Mouse (Mus musculus): ENCODE results near the gene Fhl2.

The Fhl2 gene

GRCm38 (mm10) chr1:43196661-43197241, at the start of gene Fhl2:
Gene Fhl2 (minus strand): TSS chr1:43196984.
- DNase-seq, result no peak

GRCm38 (mm10) chr1:43245014-43245413, 48.2 kb upstream of the Fhl2 start:
- DNase-seq, result no peak

GRCm38 (mm10) chr1:43241208-43241607, 44.4 kb upstream of the Fhl2 start:
- no peak for DNase-seq

- DNase-seq, result no peak
These were observed 43.1 kb upstream of the Fhl2 start for GRCm38 (mm10) chr1:43239796-43240313.

GRCm38 (mm10) chr1:43238471-43238870, 41.7 kb upstream of the Fhl2 start:
- no peak for DNase-seq

GRCm38 (mm10) chr1:43237360-43238235, 40.8 kb upstream of the Fhl2 start:
- DNase-seq, result no peak

- no peak for DNase-seq
These were observed 28.9 kb upstream of the Fhl2 start for GRCm38 (mm10) chr1:43225531-43226151.

- no peak for DNase-seq
These were observed 28.2 kb upstream of the Fhl2 start for GRCm38 (mm10) chr1:43224943-43225342.

- no peak for DNase-seq
These were observed 27.4 kb upstream of the Fhl2 start for GRCm38 (mm10) chr1:43224171-43224570.

- DNase-seq, result no peak
These were observed 26.3 kb upstream of the Fhl2 start for GRCm38 (mm10) chr1:43223097-43223496.

- DNase-seq, result no peak
These were observed 21.4 kb upstream of the Fhl2 start for GRCm38 (mm10) chr1:43218016-43218680.

- DNase-seq, result no peak
These were observed 18.8 kb upstream of the Fhl2 start for GRCm38 (mm10) chr1:43215601-43216000.

- DNase-seq, result no peak
These were observed 14.5 kb upstream of the Fhl2 start for GRCm38 (mm10) chr1:43211274-43211673.

- DNase-seq, result peak; percentile 34
These were observed 13.5 kb upstream of the Fhl2 start for GRCm38 (mm10) chr1:43210285-43210684.

GRCm38 (mm10) chr1:43207147-43207546, 10.4 kb upstream of the Fhl2 start:
- DNase-seq, result no peak

- no peak for DNase-seq
These were observed 6.5 kb upstream of the Fhl2 start for GRCm38 (mm10) chr1:43203282-43203681.

GRCm38 (mm10) chr1:43202226-43202625, 5.4 kb upstream of the Fhl2 start:
- no peak for DNase-seq

GRCm38 (mm10) chr1:43201796-43202195, 5.0 kb upstream of the Fhl2 start:
- DNase-seq, result no peak

- DNase-seq, result peak; percentile 71
These were observed 3.1 kb upstream of the Fhl2 start for GRCm38 (mm10) chr1:43199867-43200240.

GRCm38 (mm10) chr1:43199210-43199866, 2.6 kb upstream of the Fhl2 start:
- no peak for DNase-seq

GRCm38 (mm10) chr1:43196059-43196458, 725 bp downstream of the Fhl2 start:
- no peak for DNase-seq

GRCm38 (mm10) chr1:43193423-43193822, 3.4 kb downstream of the Fhl2 start:
- DNase-seq, result no peak

- no peak for DNase-seq
These were observed 4.3 kb downstream of the Fhl2 start for GRCm38 (mm10) chr1:43192471-43192870.

Data from layer of hippocampus, adult 9-11 months (tissue).